Mouse (Mus musculus) olfactory bulb, adult 2 months (tissue): Measurements from ENCODE around the gene Celsr3.

Experiments
- CTCF ChIP-seq: fragments of 200-500 bp; IDR thresholded peaks from 2 replicates; pipeline ENCODE4 v1.5.1; 2012; ENCODE audit warnings: low read depth, mild to moderate bottlenecking, low read length, moderate library complexity; ENCODE audit not compliant: insufficient read depth
- POLR2A ChIP-seq: fragments of 200-500 bp; IDR thresholded peaks from 2 replicates; pipeline ENCODE4 v1.6.1; 2012; ENCODE audit warnings: mild to moderate bottlenecking, low read depth, low read length, moderate library complexity; ENCODE audit not compliant: insufficient read depth

DNA sequence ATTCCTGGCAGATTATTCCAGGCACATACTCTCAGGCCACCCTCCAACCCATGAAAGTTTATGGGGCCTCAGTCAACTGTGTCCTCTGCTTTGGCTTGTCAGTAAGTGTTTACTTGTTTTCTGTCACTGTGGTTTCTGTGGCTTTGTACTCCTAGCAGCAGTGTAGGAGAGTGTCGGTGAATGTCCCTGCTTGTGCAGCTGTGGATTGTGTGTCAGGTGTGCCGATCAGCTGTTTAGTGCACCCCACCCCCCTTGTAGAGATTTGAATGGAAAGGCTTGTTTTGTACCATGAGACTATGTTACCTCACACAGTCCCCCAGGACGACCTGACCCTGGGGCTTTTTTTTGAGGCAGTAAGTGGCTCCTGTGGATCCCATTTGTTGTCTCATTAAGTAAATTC is 33.4 kb upstream of the Celsr3 start:
- TF ChIP-seq POLR2A (no peak), CTCF (no peak)
